Mouse (Mus musculus) neutrophil, adult 5-6 weeks (primary cell): Measurements from ENCODE around the gene Fam240b. TPM values are rescaled to one million over a fixed set of nuclear protein-coding genes. Genes with fewer than 3 reads are reported as not detected.

ENCODE experiments used
- ATAC-seq: fragments of 151-379, 151-347 bp; 2 replicates; pipeline ENCODE4 v1.8.0; 2017; ENCODE audit warnings: mild to moderate bottlenecking, moderate TSS enrichment; ENCODE audit not compliant: insufficient number of reproducible peaks, poor library complexity, low FRiP score, severe bottlenecking; ENCODE audit errors: extremely low read depth
- total RNA-seq: library from RNA; stranded (forward); fragments of 200-1000 nt; gene quantifications from 2 replicates; pipeline ENCODE4 v1.2.3, GENCODE M21; 2017

Gene Fam240b
- total RNA-seq, 1 experiment from 2014 or later = not detected

- no peak for ATAC-seq
These were observed 52.2 kb downstream of the Fam240b start for GRCm38 (mm10) chr13:64445254-64445920.

- no peak for ATAC-seq
These were observed 54.2 kb downstream of the Fam240b start for GRCm38 (mm10) chr13:64443263-64443894.

- ATAC-seq = no peak
These were observed 57.0 kb downstream of the Fam240b start for GRCm38 (mm10) chr13:64440592-64440991.

DNA sequence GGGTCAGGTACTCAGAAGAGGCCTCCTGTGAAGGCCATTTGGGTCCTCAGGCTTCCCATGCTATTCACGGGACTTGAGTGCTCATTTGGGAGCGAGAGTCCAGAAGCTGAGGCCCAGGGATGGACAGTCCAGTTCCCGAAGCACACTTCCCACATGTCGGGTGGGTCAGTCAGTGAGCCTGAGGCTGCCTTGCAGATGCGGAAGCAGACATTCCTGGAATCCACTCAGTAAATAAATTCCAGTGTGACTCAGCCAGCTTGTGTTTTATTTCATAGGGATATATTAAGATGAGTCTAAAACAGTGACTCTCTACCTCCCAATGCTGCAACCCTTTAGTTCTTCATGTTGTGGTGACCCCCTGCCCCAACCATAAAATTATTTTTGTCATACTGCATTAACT lies 58.1 kb downstream of the Fam240b start:
- ATAC-seq = no peak

DNA sequence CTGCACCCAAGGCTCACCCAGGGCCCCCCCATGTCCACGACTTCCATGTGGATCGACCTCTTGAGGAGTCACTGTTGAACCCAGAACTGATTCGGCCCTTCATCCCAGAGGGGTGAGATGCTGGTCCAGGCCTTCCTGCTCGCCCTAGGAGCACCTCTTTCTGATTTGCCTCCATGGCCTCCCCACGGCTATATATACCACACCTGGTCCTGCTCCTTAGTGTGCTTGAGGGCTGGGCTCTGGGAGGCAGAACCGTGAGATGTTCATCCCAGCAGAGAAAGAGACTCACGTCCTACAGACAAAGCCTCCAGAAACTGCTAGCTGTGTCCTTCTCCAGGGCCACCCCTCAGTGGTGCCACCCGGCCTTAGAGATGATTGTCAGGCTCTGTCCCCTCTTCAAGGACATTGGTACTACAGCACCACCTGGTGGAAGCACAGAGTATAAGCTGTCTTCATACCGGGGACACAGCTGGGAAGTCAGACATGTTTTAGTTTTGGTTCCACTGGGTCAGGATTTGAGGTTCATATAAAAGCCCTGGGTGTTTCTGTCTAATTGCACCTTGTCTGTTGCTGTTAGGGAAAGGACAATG lies 58.6 kb downstream of the Fam240b start:
- peak; percentile 88 for ATAC-seq

GRCm38 (mm10) chr13:64437801-64438200 lies 59.8 kb downstream of the Fam240b start:
- no peak for ATAC-seq

DNA sequence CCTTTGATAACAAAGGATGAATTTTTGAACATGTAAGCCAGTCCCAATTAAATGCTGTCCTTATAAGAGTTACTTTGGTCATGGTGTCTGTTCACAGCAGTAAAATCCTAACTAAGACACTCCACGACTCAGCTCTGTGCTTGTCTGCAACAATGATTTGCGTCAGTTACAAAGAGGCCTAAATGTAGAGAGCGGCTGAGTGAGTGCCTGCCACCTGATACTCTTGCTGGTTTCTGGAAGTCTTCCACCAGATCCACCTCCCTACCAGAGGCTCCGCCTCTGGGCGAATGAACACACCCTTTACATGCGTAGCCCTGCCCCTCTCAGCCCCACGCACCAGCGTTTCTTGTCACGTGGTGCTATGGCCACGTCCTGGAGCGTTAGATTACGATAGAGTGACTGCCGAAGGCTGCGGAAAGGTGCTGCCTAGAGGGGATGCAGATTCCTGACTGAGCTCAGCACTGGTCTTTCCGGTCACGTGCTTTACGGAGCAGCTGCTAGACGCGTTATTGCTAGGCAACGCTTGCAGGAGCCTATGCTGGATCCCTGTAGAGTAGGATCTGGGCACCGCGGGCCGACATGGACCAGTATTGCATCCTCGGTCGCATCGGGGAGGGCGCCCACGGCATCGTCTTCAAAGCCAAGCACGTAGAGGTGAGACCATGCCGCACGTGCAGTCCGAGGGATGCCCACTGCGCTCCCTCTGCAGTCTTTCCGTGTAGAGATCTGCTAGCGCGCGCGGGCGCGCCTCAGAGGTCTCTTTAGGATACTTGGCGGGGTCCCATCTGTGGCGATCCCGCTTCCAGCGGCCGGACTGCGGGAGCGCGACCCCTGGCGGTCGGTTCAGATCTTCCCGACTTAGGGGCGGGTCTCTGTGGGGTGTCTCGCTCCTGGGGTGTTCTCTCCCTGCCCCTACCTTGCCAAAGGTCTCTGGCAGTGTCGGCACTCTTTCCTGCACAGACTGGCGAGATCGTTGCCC lies 65.3 kb downstream of the Fam240b start, which contains the start of gene Cdk20:
Gene Cdk20 (plus strand): TSS at position 298 of the 979 bp plus-strand sequence.
- ATAC-seq = peak; percentile 92

Other genes starting within 250 kb of the Fam240b start
- gene Cdc14b, start 222.5 kb downstream of the Fam240b start, total RNA-seq = 5.6 and 8.1 TPM in 2 replicates
- 64.6 and 69.6 TPM in 2 replicates for gene Aaed1, start 185.1 kb downstream of the Fam240b start, total RNA-seq
- 19.3 and 21.0 TPM in 2 replicates for gene Ctsl, start 126.9 kb downstream of the Fam240b start, total RNA-seq
- gene Cdk20, start 65.5 kb downstream of the Fam240b start, total RNA-seq = 2.8 and 3.1 TPM in 2 replicates